Mouse (Mus musculus) gastrocnemius, adult 2 months (tissue): ENCODE measurements around the gene Rhof. TPM values are rescaled to one million over a fixed set of nuclear protein-coding genes. Genes with fewer than 3 reads are reported as not detected.
A peak's percentile ranks its signal among the peaks of the same experiment; 100 is the strongest.

ENCODE experiments used
- DNase-seq: peaks from one replicate; pipeline ENCODE4 v3.0.0; 2022
- H3K27ac ChIP-seq: fragments of 200-600 bp; 2 replicates; pipeline ENCODE4 v1.8.1; 2022; ENCODE audit warnings: mild to moderate bottlenecking
- H3K4me3 ChIP-seq: fragments of 200-600 bp; 2 replicates; pipeline ENCODE4 v1.8.1; 2022; ENCODE audit warnings: mild to moderate bottlenecking, moderate library complexity
- CTCF ChIP-seq: fragments of 200-600 bp; IDR thresholded peaks from 2 replicates; pipeline ENCODE4 v1.8.1; 2022; ENCODE audit warnings: antibody characterized with exemption, mild to moderate bottlenecking, moderate library complexity
- intact Hi-C: fragments of 180-260 bp; cut with DNase I; formaldehyde crosslinking; loops from one replicate; pipeline ENCODE4 v1.15.1; 2025
- total RNA-seq, 2 experiments: library from RNA; stranded (reverse); gene quantifications; 2 replicates each; pipeline ENCODE4 v1.2.3; 2021

Gene Rhof
- total RNA-seq, 2 experiments from 2014 or later, result 0.28 to 0.36 TPM

GRCm38 (mm10) chr5:123137044-123137909 lies 4.8 kb upstream of the Rhof start:
- DNase-seq, result peak; percentile 96
- intact Hi-C loops, result no loop called here
- TF ChIP-seq CTCF, result no peak
- H3K4me3 ChIP-seq, result peak overlapping the region; percentile 88
- H3K27ac ChIP-seq, result peak overlapping the region; percentile 98

- TF ChIP-seq CTCF, result no peak
- Histone ChIP-seq H3K4me3 (peak overlapping the region; percentile 88), H3K27ac (peak overlapping the region; percentile 98)
- intact Hi-C loops, result no loop called here
- peak; percentile 94 for DNase-seq
Observed at GRCm38 (mm10) chr5:123136361-123137043, 4.0 kb upstream of the Rhof start.

GRCm38 (mm10) chr5:123135471-123136360 lies 3.2 kb upstream of the Rhof start:
- H3K4me3 ChIP-seq, result peak overlapping the region; percentile 88
- peak overlapping the region; percentile 98 for H3K27ac ChIP-seq
- peak; percentile 97 for DNase-seq
- peak; percentile 26; the same call in 1 of the 2 replicates for TF ChIP-seq CTCF
- intact Hi-C loops, result no loop called here

- no peak for TF ChIP-seq CTCF
- intact Hi-C loops, result no loop called here
- Histone ChIP-seq H3K4me3 (peak overlapping the region; percentile 88), H3K27ac (peak overlapping the region; percentile 98)
- peak; percentile 23 for DNase-seq
Observed at GRCm38 (mm10) chr5:123134875-123135382, 2.4 kb upstream of the Rhof start.

- intact Hi-C loops, result no loop called here
- TF ChIP-seq CTCF, result no peak
- peak; percentile 93 for DNase-seq
- Histone ChIP-seq H3K4me3 (peak overlapping the region; percentile 88), H3K27ac (peak overlapping the region; percentile 98)
Observed at GRCm38 (mm10) chr5:123134186-123134874, 1.8 kb upstream of the Rhof start.

GRCm38 (mm10) chr5:123133784-123134143 lies 1.3 kb upstream of the Rhof start:
- intact Hi-C loops, result loop anchor here (1.0 to 2.0 kb wide), 3 partner anchors 15 to 69 kb away; no protein-coding TSS in a partner anchor
- Histone ChIP-seq H3K4me3 (peak overlapping the region; percentile 88), H3K27ac (peak overlapping the region; percentile 98)
- no peak for TF ChIP-seq CTCF
- DNase-seq, result peak; percentile 54

- Histone ChIP-seq H3K4me3 (peak overlapping the region; percentile 88), H3K27ac (peak overlapping the region; percentile 98)
- DNase-seq, result peak; percentile 88
- no peak; the same call in 1 of the 2 replicates for TF ChIP-seq CTCF
- intact Hi-C loops, result loop anchor here (1.0 to 2.0 kb wide), 3 partner anchors 14 to 68 kb away; no protein-coding TSS in a partner anchor
Observed at GRCm38 (mm10) chr5:123133083-123133783, 741 bp upstream of the Rhof start.

GRCm38 (mm10) chr5:123130814-123131148 lies 1.7 kb downstream of the Rhof start:
- H3K4me3 ChIP-seq, result no peak overlapping the region
- no peak overlapping the region for H3K27ac ChIP-seq
- no peak for DNase-seq
- TF ChIP-seq CTCF, result no peak
- intact Hi-C loops, result no loop called here

- TF ChIP-seq CTCF, result no peak
- Histone ChIP-seq H3K27ac (no peak overlapping the region), H3K4me3 (no peak overlapping the region)
- intact Hi-C loops, result no loop called here
- no peak for DNase-seq
Observed at GRCm38 (mm10) chr5:123130030-123130813, 2.3 kb downstream of the Rhof start.

- TF ChIP-seq CTCF, result no peak
- Histone ChIP-seq H3K4me3 (no peak overlapping the region), H3K27ac (no peak overlapping the region)
- no peak for DNase-seq
- intact Hi-C loops, result no loop called here
Observed at GRCm38 (mm10) chr5:123129170-123129757, 3.2 kb downstream of the Rhof start.
